Mouse (Mus musculus) left cerebral cortex, adult 8-10 months (tissue): ENCODE measurements at regions not wholly inside any gene's neighbourhood (a gene's known extent, or its start where the extent isn't known, plus 50 kb on each side); places are given as distances from the start of the nearest gene placed in this dataset.

Source experiments
- DNase-seq, 2 experiments: peaks; one replicate each; pipeline ENCODE4 v3.0.0; 2022; ENCODE audit warnings: low spot score in 2 of 2

- DNase-seq, result no peak
Measured at GRCm38 (mm10) chr13:110450526-110450925, 55.7 kb downstream of the Plk2 start.

- DNase-seq, result no peak
Measured at GRCm38 (mm10) chr13:110452009-110452525, 57.2 kb downstream of the Plk2 start.

GRCm38 (mm10) chr13:110455085-110455484 is 60.2 kb downstream of the Plk2 start:
- DNase-seq, result peak in 1 of 2 experiments; percentile 25

- no peak for DNase-seq
Measured at GRCm38 (mm10) chr13:110455569-110456196, 60.8 kb downstream of the Plk2 start.

GRCm38 (mm10) chr13:110458701-110459100 is 63.9 kb downstream of the Plk2 start:
- no peak for DNase-seq

- DNase-seq, result no peak
Measured at GRCm38 (mm10) chr13:110461581-110461980, 66.7 kb downstream of the Plk2 start.

GRCm38 (mm10) chr13:110471526-110471925 is 76.7 kb downstream of the Plk2 start:
- DNase-seq, result no peak

- DNase-seq, result no peak
Measured at GRCm38 (mm10) chr13:110477709-110478108, 82.9 kb downstream of the Plk2 start.

GRCm38 (mm10) chr13:110484358-110484940 is 89.6 kb downstream of the Plk2 start:
- no peak for DNase-seq

GRCm38 (mm10) chr13:110485515-110485914 is 90.7 kb downstream of the Plk2 start:
- no peak for DNase-seq

GRCm38 (mm10) chr13:110490166-110490565 is 95.3 kb downstream of the Plk2 start:
- no peak for DNase-seq

- DNase-seq, result peak in 1 of 2 experiments; percentile 12
Measured at GRCm38 (mm10) chr13:110492296-110493001, 97.6 kb downstream of the Plk2 start.

- no peak for DNase-seq
Measured at GRCm38 (mm10) chr13:110493002-110493552, 98.2 kb downstream of the Plk2 start.

- DNase-seq, result no peak
Measured at GRCm38 (mm10) chr13:110497461-110497860, 102.6 kb downstream of the Plk2 start.

GRCm38 (mm10) chr13:110507814-110508362 is 113.0 kb downstream of the Plk2 start:
- no peak for DNase-seq

GRCm38 (mm10) chr13:110517986-110518385 is 123.1 kb downstream of the Plk2 start:
- DNase-seq, result peak in 1 of 2 experiments; percentile 59

- DNase-seq, result no peak
Measured at GRCm38 (mm10) chr13:110522974-110523373, 128.1 kb downstream of the Plk2 start.

GRCm38 (mm10) chr13:110527681-110528080 is 132.8 kb downstream of the Plk2 start:
- no peak for DNase-seq

GRCm38 (mm10) chr13:110529624-110530023 is 134.8 kb downstream of the Plk2 start:
- DNase-seq, result no peak

- DNase-seq, result no peak
Measured at GRCm38 (mm10) chr13:110534320-110534764, 139.5 kb downstream of the Plk2 start.

- no peak for DNase-seq
Measured at GRCm38 (mm10) chr13:110535785-110536184, 140.9 kb downstream of the Plk2 start.
